Mouse (Mus musculus) ES-E14 (cell line): ENCODE results near the gene Nog. TPM values are rescaled to one million over a fixed set of nuclear protein-coding genes. Genes with fewer than 3 reads are reported as not detected.

Experiments used
- DNase-seq: peaks from one replicate; pipeline ENCODE4 v3.0.0-alpha.2; 2013; ENCODE audit warnings: low read depth, low spot score
- H3K27ac ChIP-seq: 2 replicates; pipeline ENCODE4 v1.5.1; 2012; ENCODE audit warnings: low read depth, mild to moderate bottlenecking, low read length, moderate library complexity, mixed read lengths; ENCODE audit not compliant: poor library complexity, insufficient read depth, severe bottlenecking
- H3K36me3 ChIP-seq: 2 replicates; pipeline ENCODE4 v1.6.1; 2012; ENCODE audit warnings: mild to moderate bottlenecking, low read length, moderate library complexity, mixed read lengths; ENCODE audit not compliant: control insufficient read depth, poor library complexity, insufficient read depth, severe bottlenecking
- H3K4me1 ChIP-seq, 2 experiments: fragments of 150-350 bp in 1 of 2; sonication (generic) in 1 of 2; 2 replicates each; pipeline ENCODE4 v1.6.1; 2012; ENCODE audit warnings: low read length in 2 of 2, mild to moderate bottlenecking in 1 of 2, mixed read lengths in 1 of 2; ENCODE audit not compliant: control insufficient read depth in 2 of 2, insufficient read depth in 2 of 2, poor library complexity in 1 of 2
- H3K4me3 ChIP-seq, 2 experiments: fragments of 150-350 bp in 1 of 2; sonication (generic) in 1 of 2; 2 replicates each; pipeline ENCODE4 v1.5.1; 2012; ENCODE audit warnings: low read length in 2 of 2, low read depth in 1 of 2, mild to moderate bottlenecking in 1 of 2, mixed read lengths in 1 of 2; ENCODE audit not compliant: insufficient read depth in 1 of 2, poor library complexity in 1 of 2, severe bottlenecking in 1 of 2
- H3K9ac ChIP-seq: 2 replicates; pipeline ENCODE4 v1.6.1; 2012; ENCODE audit warnings: low read depth, mild to moderate bottlenecking, low read length, mixed read lengths; ENCODE audit not compliant: poor library complexity, insufficient read depth, severe bottlenecking
- H3K9me3 ChIP-seq: fragments of 150-350 bp; sonication (generic); 2 replicates; pipeline ENCODE4 v1.6.1; 2012; ENCODE audit warnings: low read depth, mild to moderate bottlenecking, low read length; ENCODE audit not compliant: control insufficient read depth, insufficient read depth
- CHD2 ChIP-seq: IDR thresholded peaks from 2 replicates; pipeline ENCODE4 v1.6.1; 2014; ENCODE audit warnings: mild to moderate bottlenecking, low read depth, low read length, inconsistent platforms
- HCFC1 ChIP-seq: IDR thresholded peaks from 2 replicates; pipeline ENCODE4 v1.6.1; 2012; ENCODE audit warnings: low read length, inconsistent platforms, borderline replicate concordance; ENCODE audit not compliant: insufficient read depth
- MAFK ChIP-seq: IDR thresholded peaks from 2 replicates; pipeline ENCODE4 v1.6.1; 2014; ENCODE audit warnings: mild to moderate bottlenecking, low read depth, low read length, inconsistent platforms; ENCODE audit not compliant: insufficient read depth
- ZC3H11A ChIP-seq: IDR thresholded peaks from 2 replicates; pipeline ENCODE4 v1.6.1; 2012; ENCODE audit warnings: low read depth, mild to moderate bottlenecking, inconsistent platforms, low read length, borderline replicate concordance
- ZNF384 ChIP-seq: IDR thresholded peaks from 2 replicates; pipeline ENCODE4 v1.6.1; 2012; ENCODE audit warnings: low read depth, low read length, inconsistent platforms
- in situ Hi-C, 2 experiments: fragments of 600-800 bp; cut with MboI; formaldehyde crosslinking; loops; one replicate each; pipeline ENCODE4 v1.15.1; 2025; ENCODE audit warnings: low sequenced_read_pairs in 2 of 2, inconsistent platforms in 1 of 2; ENCODE audit not compliant: unreplicated experiment in 2 of 2
- total RNA-seq: library from RNA; depleted of rRNA; stranded (reverse); fragments of 300-350 nt; gene quantifications from 2 replicates; pipeline ENCODE4 v1.2.3, GENCODE M21; 2012

The Nog gene
- total RNA-seq, 1 experiment = 3.0 TPM

DNA sequence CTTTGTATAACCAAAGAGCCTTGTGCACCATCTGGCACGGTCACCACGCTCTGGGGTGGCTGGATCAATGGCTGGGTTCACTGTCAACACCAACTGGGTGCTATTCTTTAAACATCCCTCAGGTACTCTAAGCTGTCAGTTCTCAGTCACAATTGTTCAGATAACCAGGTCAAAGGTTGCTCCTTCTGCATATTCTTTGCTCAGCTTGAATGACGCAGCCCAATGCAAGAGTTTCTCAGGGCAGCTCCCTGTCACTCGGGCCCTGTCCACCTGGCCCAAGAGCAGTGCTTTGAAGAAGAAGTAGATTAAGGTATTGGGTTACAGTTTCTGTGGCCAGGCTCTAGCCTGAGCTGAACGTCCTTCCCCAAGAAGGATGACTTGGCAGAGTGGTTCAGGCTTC lies 12.2 kb upstream of the Nog start:
- Histone ChIP-seq H3K27ac (no peak overlapping the region), H3K4me3 (no peak overlapping the region), H3K9ac (no peak overlapping the region), H3K9me3 (no peaks in the 10 kb centered on the region), H3K4me1 (no peaks in the 10 kb centered on the region), H3K36me3 (no peaks in the 10 kb centered on the region)
- in situ Hi-C loops = no loop called here
- no peak for TF ChIP-seq CHD2
- TF ChIP-seq HCFC1 = no peak
- TF ChIP-seq ZC3H11A = no peak
- no peak for TF ChIP-seq ZNF384
- TF ChIP-seq MAFK = no peak
- no peak for DNase-seq

DNA sequence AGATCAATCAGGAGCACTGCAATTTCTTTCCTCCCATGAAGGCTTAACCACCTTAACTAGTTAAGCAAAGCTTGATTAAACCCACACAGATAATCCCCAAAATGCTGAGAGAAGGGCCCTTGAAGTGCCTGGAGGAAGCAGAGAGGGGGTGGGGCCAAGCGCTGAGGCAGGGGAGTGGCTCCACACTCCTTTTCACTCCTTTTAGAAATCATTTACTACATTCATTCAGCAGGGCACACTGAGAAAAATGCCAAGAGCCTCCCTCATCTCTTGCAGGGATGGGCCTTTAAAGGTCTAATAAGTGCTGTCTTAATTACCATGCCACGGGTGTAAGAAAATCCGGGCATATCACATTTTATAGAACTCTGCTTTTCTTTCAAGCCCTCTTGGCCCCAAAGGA lies 10.2 kb upstream of the Nog start:
- no peaks in the 10 kb centered on the region for H3K36me3 ChIP-seq
- H3K9ac ChIP-seq = no peak overlapping the region
- in situ Hi-C loops = no loop called here
- no peak for TF ChIP-seq MAFK
- no peak for TF ChIP-seq ZNF384
- TF ChIP-seq ZC3H11A = no peak
- no peak for TF ChIP-seq CHD2
- no peak for TF ChIP-seq HCFC1
- H3K4me1 ChIP-seq = no peaks in the 10 kb centered on the region
- no peak overlapping the region for H3K4me3 ChIP-seq
- H3K27ac ChIP-seq = no peak overlapping the region
- no peaks in the 10 kb centered on the region for H3K9me3 ChIP-seq
- DNase-seq = no peak

DNA sequence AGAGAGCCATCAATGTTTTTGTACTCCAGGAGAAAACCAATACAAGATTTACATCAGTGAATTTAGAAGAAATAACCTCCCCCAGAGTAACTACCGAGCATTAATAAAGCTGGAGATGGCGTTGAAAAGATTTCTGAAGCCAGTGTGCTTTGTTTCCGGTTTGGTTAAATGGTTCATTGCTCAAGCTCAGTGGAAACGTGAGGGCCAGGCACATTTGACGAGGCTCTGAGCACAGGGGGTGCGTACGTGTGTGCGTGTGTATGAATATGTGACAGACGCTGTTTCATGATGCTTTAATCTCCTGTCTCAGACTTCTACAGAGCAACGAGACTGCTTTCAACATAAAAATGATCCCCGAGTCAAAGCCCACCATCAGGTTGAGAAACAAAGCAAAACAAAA lies 8.1 kb upstream of the Nog start:
- no peak overlapping the region for H3K27ac ChIP-seq
- H3K4me1 ChIP-seq = no peaks in the 10 kb centered on the region
- H3K9me3 ChIP-seq = no peaks in the 10 kb centered on the region
- H3K9ac ChIP-seq = no peak overlapping the region
- in situ Hi-C loops = no loop called here
- no peak for DNase-seq
- no peak overlapping the region for H3K4me3 ChIP-seq
- H3K36me3 ChIP-seq = no peaks in the 10 kb centered on the region
- TF ChIP-seq HCFC1 = no peak
- TF ChIP-seq MAFK = no peak
- TF ChIP-seq ZC3H11A = no peak
- TF ChIP-seq CHD2 = no peak
- no peak for TF ChIP-seq ZNF384

DNA sequence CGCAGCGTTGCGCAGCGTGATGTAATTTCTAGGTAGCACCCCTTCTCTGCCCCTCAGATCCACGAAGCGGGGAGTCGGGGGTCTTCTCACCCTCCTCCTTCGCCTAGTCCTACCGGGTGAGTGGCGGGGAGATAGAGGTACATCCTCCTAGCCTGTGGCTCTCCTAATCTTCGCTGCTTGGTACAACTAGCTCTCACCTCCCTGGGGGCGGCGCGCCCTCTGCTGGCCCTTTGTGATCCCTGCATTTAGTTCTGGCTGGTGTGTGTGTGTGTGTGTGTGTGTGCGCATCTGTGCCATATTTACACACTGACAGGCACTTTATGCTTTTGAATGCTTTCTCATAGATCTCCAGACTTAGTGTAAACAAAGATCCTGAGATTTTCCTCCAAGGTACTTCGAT lies 1.3 kb upstream of the Nog start:
- H3K27ac ChIP-seq = no peak overlapping the region
- TF ChIP-seq ZNF384 (no peak), ZC3H11A (peak; percentile 70; the same call in 1 of the 2 replicates)
- in situ Hi-C loops = loop anchor here (10.0 kb wide), 2 partner anchors 139 to 209 kb away; no protein-coding TSS in a partner anchor

DNA sequence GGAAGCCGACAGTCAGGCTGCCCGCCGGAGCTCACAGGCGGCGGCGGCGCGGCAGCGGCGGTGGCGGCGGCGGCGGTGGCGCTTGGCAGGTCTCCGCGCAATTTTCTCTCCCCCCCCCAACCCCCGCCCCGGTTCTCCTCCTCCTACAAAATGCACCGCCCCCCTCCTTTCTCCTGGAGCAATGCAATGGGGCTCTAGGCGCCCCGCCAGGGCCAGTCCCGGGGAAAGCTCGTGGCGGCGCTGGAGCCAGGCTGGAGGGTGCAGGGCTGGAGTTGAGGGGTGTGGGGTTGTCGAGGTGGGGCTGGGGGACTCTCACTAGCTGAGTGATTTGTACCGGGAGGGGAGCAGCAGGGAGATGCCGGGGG lies 666 bp upstream of the Nog start:
- Histone ChIP-seq H3K36me3 (no peaks in the 10 kb centered on the region), H3K4me1 (peaks cover 0 to 2% of the 10 kb centered on the region in 2 experiments; a peak in 1 of 4 replicates), H3K9ac (peak overlapping the region; percentile 71), H3K9me3 (no peaks in the 10 kb centered on the region), H3K4me3 (peak overlapping the region; percentile 82 to 85), H3K27ac (no peak overlapping the region)
- in situ Hi-C loops = loop anchor here (10.0 kb wide), 2 partner anchors 138 to 208 kb away; no protein-coding TSS in a partner anchor
- DNase-seq = no peak
- TF ChIP-seq MAFK (no peak), CHD2 (no peak), ZC3H11A (no peak), HCFC1 (no peak), ZNF384 (no peak)

More for the DNA sequence above, 1.3 kb upstream of the Nog start:
- Histone ChIP-seq H3K4me3 (peak overlapping the region; percentile 82 to 85), H3K9me3 (no peaks in the 10 kb centered on the region), H3K4me1 (peaks cover 0 to 2% of the 10 kb centered on the region in 2 experiments; a peak in 1 of 4 replicates), H3K36me3 (no peaks in the 10 kb centered on the region), H3K9ac (no peak overlapping the region; the same call in 1 of the 2 replicates)
- peak; percentile 87 for DNase-seq
